Mouse (Mus musculus): ENCODE data around the gene Mlph.

GRCm38 (mm10) chr1:90906357-90906756, 8.5 kb upstream of the Mlph start:
- TF ChIP-seq GATA1 (IDR thresholded peaks at IDR 0.05; ENCODE audit: low read depth, low read length) = no peak
- no peak for TF ChIP-seq POLR2A (IDR thresholded peaks at IDR 0.05; ENCODE audit: control insufficient read depth in 1 of 2, insufficient read depth in 1 of 2, low read depth in 1 of 2, low read length in 2 of 2, poor library complexity in 1 of 2)
- TF ChIP-seq HCFC1 (IDR thresholded peaks at IDR 0.05; ENCODE audit: low read depth, low read length) = no peak
- peak; percentile 61 to 70 (median 70) for TF ChIP-seq CTCF (IDR thresholded peaks at IDR 0.05 in 2 of 3, conservative IDR thresholded peaks at IDR 0.05 in 1 of 3; ENCODE audit: control insufficient read depth in 1 of 3, insufficient read depth in 1 of 3, low read depth in 2 of 3, low read length in 3 of 3, poor library complexity in 1 of 3, severe bottlenecking in 1 of 3)
- no peak for TF ChIP-seq ETS1 (IDR thresholded peaks at IDR 0.05; ENCODE audit: low read depth, low read length)
- TF ChIP-seq GABPA (IDR thresholded peaks at IDR 0.05; ENCODE audit: low read depth, low read length) = no peak
- TF ChIP-seq NRF1 (IDR thresholded peaks at IDR 0.05; ENCODE audit: insufficient read depth, low read depth, low read length, poor library complexity, severe bottlenecking) = no peak
- no peak for TF ChIP-seq MAFK (IDR thresholded peaks at IDR 0.05; ENCODE audit: borderline replicate concordance, low read depth, low read length)
- no peak for TF ChIP-seq KAT2A (conservative IDR thresholded peaks at IDR 0.05; ENCODE audit: low read depth, low read length)

All from MEL (cell line).